Mouse (Mus musculus) spleen, adult 2 months (tissue): ENCODE results near the gene Cd2.

Source experiments
- CTCF ChIP-seq: fragments of 200-500 bp; IDR thresholded peaks from 2 replicates; pipeline ENCODE4 v1.5.1; 2011; ENCODE audit warnings: mild to moderate bottlenecking, inconsistent platforms; ENCODE audit not compliant: insufficient read depth, insufficient read length, insufficient replicate concordance; ENCODE audit errors: extremely low read depth
- POLR2A ChIP-seq: fragments of 200-500 bp; IDR thresholded peaks from 2 replicates; pipeline ENCODE4 v1.6.1; 2011; ENCODE audit warnings: low read depth, low read length, inconsistent platforms

- TF ChIP-seq POLR2A (no peak), CTCF (no peak)
These were observed 48.5 kb downstream of the Cd2 start for GRCm38 (mm10) chr3:101239236-101239635.
